Mouse (Mus musculus) spleen, postnatal 14 days (tissue): ENCODE measurements at regions not wholly inside any gene's neighbourhood (a gene's known extent, or its start where the extent isn't known, plus 50 kb on each side); places are given as distances from the start of the nearest gene placed in this dataset.
A peak's percentile ranks its signal among the peaks of the same experiment; 100 is the strongest.

Experiments
- DNase-seq, 2 experiments: peaks; one replicate each; pipeline ENCODE4 v3.0.0; 2021 to 2022; ENCODE audit warnings: low spot score in 2 of 2

DNA sequence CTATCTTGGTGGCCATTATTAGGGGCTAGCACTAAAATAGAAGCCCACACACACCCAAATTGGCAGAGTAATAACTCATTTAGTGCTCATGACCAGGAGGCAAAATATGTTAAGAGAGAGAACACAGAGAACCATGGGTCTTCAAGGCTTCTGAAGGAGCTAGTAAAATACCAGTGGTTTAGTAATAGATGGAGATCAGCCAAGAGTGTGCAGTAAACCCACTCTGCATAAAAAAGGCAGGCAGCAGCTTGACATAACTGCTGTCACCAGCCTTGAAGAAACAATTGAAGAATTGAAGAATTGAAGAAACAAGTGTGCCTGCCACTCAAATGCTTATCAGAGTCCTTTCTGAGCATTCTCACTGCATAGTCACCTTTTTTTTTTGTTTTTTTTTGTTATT, 227.9 kb downstream of the Csl start:
- no peak for DNase-seq

DNA sequence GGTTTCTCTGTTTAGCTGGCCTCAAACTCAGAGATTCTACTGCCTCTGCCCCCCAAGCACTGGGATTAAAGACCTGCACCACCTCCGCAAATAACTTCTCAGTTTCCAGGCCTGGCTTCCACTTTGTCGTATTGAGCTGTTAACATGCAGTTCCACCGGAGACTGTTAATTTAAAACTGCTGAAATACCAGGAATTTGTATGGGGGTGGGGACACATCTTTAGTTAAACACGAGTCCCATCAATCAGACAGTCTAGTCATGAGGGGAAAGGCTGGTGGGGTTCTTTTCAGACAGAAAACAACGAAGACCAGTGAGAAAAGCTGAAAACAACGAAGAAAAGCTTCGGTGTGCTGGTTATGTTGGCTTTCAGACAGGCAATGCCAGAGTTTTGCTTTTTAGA, 227.5 kb downstream of the Csl start:
- DNase-seq: no peak

DNA sequence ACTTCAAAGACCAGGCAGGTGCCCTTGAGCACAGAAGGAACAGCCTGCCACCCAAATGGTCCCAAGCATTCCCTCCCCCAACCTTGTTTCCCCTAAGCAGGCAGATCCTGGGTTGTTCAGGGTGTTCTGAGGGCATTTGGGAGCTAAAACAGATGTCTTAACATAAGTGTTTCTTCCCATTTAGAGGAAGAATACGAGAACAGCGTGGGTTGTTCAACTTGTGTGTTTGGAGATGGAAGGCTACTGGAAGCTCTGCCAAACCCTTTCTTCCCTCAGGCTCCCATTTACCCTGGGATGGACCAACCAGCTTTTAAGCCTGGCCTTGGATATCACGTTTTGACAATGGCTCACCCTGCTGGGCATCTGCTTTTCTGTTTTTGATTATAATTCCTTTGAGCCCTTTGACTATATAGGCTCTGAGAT, 226.8 kb downstream of the Csl start:
- no peak for DNase-seq

DNA sequence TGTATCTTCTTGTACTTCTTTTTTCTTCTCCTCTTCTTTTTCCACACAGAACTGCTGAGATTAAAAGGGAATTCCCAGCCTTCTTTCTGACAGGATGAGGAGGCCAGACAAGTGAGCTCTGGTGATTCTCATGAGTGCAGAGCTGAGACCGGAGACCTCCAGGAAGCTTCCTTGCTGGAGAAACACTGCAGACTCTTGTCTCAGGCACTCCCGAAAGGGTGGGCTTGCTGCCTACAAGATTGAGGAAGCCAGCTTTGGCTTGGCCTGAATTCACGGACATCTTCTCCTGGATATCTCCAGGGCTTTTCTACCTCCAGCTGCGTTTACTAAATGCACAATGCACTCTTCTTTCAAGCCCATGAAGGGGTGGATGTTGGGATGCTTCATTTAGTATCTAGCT, 226.0 kb downstream of the Csl start:
- no peak for DNase-seq

DNA sequence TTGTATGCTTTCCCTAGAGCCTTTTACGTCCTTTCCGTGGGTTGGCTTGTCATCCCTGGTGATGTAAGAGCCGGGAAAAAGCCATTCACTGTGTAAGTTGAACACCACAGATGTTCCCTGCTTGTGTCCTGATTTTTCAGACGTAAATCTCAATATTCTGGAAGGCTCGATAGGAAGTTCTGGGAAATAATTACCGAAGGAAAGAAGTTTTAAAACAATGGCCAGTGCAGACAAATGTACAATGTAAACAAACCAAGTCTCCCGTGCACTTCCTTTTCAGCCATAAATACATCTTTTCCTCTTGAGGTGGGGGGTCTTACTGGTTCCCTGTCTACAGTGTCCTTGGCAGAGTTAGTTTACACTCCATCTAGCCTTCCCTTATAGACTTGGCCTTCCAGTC, 225.2 kb downstream of the Csl start:
- DNase-seq: no peak

DNA sequence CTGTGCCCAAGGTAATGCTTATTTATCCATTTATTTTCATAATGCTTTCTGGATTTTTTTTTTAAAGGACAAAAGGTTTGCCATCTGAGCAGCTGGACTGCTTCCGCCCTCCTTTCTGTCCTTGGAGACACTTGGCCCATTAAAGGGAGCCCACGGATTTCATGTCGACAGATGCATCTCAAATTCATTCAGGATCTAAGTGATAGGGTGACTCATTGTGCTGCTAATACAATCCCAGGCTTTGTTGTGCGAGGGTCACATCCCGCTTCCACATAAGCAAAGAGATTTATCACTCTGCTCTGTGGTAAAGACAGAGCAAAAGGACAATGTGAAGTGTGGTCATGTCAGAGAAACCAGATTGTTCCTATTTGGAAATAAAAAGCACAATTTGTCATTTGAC, 220.8 kb downstream of the Csl start:
- DNase-seq: no peak

DNA sequence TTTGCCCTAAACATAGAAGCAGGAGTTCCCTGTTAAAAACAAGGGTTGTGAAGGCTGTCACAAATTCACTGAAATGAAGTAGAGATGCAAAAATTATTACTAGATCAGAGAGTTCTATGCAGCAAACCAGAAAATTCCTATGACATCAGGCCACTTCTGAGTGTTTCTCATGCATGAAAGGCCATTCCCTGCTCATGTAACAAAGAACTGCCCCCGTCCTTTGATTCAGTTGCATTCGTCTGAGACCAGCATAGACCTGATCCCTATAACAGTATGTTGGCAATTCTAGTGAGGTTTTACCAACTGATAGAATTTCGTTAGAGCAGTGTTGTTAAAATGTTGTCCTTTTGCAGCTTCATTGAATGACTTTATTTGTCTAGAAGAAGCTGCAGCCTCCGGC, 207.1 kb downstream of the Csl start:
- no peak for DNase-seq

DNA sequence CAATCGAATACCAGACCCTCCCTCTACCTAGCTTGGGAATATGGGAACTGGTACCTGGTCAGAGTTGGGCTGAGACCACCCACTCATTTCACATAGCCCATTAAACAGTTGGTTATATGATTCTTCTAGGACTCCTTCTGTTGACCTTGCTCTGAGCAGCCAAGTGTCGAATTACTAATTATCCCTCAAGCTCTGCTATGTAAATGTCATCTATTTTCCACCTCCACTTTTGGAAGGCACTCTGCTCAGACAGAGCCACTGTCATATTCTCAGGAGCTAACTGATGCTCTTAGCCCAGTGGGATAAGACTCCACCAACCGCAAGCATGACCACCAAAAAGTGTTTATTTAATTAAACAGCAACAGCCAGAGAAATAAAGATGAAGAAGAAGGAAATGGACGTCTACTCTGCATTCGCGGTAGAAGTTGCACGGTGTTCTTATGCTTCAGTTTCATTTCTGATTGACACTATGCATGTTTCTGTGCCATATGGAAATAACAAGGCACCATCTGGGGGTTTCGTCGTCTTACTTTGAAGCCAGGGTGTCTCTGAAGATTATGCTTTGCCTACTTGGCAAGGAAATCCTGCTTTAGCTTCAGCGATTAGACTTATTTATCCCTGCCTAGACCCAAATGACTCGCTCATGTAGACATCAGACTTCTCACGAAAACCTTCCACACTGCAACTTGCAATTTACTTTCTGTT, 206.5 kb downstream of the Csl start:
- DNase-seq: no peak

DNA sequence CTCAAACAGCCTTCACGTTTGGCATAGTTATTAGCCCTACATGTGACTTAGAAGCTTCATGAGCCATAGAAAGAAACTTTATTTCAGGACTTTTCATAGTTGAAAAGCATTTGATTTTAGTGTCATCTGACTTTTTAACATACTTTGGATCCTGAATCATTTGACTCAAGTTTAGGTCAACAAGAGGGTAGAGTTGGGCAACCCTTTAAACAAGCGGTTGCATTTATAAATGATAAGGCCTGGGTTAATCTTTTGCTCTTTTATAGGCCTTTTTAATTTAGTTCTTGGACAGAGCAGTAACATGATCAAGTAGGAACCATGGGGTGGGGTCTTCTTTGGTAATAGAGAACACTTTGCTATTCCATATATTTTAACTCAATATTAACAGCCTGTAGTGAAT, 204.4 kb downstream of the Csl start:
- DNase-seq: no peak

DNA sequence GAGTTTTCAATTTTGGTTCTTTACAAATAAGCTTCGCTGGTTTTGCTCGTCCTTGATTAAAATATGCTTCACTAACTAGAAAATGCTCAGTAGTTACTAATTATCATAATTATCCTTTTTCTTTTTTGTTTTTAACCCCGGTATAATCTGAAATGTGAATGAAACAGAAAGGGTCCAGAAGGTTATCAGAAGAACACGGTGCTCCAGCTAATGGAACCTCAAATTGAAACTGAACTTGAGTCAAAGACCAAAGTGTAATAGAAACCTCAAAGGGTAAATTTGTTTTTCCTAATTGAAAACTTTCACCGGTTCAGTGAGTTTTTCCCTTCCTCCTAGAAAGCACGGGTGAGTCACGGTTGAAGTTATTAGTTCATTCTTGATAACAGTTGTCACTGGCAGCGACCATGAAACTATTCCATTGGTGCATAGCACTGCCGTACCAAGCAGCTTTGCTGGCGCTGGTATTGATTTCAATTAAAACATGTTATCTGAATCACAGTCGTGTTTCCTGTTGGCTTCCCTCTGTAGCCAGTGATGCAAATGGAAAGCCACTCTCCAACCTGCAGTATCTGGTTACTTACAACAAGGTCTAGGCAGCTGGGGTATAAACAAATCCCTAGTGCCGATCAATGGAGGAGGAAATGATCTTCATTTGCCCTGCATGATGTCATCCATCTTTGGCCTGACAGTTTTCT, 203.7 kb downstream of the Csl start:
- DNase-seq: no peak

DNA sequence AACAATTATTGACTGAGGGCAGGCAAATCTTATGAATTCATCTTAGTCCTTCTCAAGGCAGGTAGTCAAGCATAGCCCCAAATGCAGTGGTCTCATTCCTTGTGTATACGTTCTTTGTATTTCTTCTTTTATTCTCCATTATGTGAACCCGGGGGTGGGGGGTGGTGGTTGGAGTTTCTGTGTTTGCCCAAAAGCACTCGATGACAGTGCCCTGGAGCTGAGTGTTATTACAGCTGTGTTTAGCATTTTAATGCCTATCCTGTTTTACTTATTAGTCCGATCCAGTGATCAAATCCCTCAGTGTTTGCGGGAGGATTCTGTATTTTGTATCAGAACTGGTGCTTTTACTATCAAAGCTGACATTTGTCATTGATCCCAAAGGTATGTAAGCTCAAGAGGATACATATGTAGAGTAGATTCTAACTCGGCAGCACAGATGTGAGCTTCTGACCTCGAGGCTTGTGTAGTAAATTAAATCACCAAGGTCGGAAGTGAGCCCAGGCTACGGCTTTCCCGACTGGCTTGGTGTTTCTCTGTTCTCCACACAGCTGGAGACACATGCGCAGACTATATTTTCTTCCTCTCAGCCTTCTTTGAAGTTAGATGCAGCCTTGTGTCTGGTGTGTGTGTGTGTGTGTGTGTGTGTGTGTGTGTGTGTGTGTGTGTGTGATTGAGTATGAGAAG, 203.0 kb downstream of the Csl start:
- DNase-seq: no peak

DNA sequence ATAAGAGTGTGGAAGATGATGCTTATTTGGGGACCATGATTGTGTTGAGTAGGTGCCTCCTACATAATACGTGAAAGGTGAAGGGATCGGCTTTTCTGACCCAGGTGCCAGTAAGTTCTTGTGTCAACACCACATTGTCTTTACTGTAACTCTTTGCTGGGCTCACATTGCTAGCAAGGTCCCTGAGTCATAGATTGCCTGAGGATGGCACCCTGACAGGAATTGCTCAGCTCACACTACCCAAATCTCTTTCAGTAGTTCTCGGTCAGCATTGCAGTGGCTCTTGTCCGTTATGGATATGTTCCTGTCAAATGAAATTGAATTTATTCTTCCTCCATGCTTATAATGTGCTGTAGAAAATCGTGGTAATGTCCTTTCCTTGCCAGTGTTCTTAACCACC, 200.8 kb downstream of the Csl start:
- DNase-seq: no peak

DNA sequence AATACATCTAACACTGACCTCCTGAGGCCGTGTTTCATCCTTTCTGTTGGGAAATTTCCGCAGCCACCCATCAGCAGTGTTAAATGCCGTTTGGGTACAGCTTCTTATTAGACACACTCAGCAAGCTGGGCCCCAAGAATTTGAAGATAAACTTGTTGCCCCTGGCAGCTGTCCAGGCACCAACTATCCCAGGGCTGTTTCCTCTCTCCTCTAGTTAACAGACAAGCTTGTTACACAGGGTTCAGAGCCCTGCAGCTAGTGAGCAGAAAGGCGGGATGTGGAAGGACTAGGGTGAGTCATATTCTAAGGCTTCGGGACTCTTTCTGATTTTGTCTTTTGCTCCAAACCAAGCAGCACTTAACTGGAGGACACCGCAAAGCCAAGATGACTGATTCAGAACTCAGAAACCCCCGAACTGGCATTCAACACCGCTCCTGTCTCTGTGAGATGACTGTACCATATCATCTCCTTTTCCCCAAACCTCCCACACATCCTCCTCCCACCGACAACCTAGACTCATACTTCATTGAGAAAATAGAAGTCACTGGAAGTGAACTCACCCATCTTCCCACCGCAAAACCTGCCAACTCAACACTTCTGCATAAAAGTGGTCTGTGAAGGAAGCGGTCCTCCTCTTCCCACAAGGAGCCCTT, 198.2 kb downstream of the Csl start:
- no peak for DNase-seq

DNA sequence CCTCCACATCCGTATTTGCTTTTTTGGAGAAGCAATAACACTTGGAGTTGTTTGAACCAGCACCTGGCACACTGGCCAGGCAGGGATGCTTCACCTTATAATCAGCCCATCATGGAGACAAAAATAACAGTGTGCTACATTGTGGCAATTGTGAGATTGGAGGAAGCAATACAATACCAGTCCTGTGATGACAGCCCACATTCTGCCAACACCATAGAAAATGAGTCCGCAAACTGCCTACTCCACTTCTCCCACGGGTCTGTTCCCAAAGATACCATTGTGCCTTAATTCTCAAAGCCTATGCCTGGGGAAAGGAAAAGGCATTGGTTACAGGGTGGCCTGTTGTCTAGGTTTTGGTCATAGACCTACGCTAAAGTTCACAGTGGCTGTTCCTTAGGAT, 194.9 kb downstream of the Csl start:
- DNase-seq: no peak

DNA sequence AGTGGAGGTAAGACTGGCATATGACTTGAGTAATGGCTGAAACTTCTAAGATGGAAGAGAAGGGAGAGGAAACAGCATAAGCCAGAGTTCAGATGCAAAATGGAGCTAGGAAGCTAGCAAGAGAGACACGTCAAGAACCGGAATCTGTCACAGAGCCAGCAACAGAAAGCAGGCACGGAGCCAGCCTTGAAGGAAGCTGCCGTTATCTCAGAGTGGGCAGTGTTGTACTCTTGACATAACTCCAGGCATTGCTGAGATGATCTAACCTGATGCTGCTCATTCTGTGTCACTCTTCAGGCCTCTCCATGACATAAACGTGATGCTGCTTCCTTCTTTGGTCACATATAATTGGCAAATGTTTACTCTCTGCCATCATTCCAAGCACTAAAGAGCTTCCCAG, 191.0 kb downstream of the Csl start:
- no peak for DNase-seq

DNA sequence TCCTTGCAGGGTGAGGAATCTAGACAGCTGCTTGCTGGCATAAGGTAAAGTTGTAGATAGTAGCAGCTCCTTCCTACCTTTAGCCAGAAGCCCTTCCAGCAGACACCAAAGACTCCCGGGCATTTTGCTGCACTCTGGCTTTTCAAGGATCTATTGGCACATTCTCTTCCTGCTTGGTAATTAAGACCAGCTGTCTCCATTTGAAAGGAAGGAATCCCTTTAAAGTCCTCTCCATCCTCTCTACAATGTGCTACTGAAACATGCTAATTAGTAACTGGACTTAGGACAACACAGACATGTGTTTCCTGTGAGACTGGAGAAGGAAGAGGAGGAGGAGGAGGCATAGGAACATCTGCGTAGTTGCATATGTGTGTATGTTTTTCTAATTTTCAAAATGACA, 189.3 kb downstream of the Csl start:
- no peak for DNase-seq

DNA sequence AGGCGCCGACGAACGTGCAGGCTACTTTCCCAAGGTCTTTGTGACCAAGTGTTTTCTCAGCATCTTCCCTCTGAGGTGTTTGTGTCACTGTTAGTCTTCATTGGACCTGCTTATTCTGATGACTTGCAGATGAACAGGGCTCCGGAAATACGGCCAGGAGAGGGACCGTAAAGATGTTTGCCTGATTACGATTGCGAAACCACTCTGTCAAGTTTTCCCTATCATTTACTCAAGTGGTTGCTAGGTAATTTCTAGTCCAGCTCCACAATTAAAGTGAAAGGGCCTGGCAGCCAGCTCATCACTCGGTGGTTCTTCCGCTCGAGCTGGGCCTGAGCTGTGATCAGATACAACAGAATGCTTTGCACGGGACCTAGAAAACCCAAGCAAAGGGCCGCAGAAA, 185.5 kb downstream of the Csl start:
- DNase-seq: no peak

DNA sequence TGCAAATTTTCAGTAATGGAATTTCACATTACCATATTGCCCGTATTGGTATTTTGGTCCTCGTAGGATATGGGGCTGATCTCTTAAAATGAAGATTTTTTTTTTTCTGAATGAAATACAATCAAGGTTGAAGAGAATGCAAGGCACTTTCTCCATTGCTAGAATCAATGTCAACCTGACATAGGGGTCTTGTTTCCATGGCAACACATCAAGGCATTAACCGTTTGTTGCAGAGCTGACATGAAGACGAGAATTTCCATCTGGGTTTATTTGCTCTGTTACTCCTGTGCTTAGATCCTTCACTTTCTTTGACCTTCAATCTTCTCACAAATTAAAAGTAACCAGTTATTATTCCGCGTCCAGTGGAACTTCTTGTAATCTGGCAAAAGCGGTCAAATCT, 184.2 kb downstream of the Csl start:
- no peak for DNase-seq

DNA sequence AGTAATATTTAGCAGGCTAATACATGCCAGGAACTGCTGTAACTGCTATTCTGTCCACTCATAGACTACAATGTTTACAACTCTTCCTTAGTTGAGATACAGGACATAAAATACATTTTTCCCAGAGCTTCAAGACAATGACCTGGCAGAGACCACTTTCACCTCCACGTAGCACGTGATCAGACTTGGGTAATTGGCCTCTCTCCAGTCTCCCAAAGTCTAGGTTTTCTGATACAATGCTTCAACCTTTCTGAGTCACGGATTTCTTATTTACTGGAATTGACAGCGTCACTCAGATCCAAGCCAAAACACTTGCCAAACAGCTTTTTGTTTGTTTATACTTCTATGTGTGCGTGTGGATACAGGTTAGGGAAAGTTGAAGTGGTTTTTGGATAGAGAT, 183.2 kb downstream of the Csl start:
- no peak for DNase-seq

DNA sequence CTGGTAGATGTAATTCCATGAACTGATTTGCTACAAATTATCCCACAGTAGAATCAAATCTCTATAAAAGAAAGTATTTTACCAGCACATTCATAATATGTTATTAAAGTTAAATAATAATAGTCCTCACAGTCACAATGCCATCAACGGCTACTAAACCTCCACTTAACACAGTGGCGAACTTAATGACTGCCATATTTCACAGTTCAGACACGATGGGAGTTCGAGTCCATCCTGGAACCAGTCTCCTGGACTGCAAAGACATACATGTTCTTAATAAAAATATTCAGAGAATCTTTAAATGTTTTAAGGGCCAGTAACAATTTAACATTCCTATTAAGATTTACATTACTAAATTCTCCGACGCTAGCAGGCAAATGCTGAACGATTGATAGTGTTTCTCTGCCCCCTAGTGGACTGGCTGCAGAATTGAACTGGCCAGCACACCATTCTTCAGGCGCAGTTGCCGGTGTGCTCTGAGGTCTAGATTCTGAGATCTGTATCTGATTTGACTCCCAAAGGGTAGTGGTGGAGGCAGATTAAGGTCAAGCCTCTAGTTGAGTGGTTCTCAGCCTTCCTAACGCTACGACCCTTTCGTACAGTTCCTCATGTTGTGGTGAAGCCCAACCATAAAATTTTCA, 182.3 kb downstream of the Csl start:
- DNase-seq: peak in 1 of 2 experiments; percentile 45

DNA sequence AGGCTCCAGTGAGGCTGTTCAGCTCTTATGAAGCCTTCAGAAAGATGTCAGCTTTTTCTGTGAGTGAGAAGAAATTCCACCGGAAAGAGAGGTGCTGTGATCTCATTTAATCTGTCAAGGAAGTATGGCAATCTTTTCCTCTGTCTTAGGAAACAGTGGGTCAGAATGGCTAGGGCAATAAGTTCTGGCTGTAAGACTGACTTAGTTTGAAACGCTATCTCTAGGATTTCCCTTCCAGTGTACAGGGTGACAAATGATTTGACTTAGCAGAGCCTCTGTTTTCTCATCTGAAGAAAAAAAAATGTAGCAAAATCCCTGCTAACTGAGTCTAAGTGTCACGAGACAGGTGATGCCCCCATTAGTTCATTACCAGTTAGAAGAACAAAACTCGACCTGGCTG, 181.1 kb downstream of the Csl start:
- no peak for DNase-seq

DNA sequence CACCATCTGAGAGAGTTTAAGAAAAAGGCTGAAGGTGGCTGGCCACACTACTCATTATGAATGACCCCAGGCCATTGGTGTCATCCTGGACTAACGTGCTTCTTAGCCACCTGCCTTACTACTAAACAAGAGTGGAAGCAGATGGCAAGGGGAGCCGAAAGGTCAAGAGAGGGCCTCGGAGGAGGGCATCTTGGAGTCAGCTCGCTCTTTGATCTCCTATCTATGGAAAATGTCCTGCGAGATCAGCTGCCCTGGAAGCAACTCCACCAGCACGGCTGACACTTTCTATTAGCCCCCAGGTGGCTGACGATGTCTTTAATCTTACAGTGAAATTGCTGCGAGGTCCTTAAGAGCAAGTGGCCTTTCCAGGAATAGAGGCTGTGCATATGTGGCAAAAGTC, 179.3 kb downstream of the Csl start:
- DNase-seq: no peak
